Mouse (Mus musculus) erythroid progenitor cell, adult 5-6 weeks (primary cell): Measurements from ENCODE around the gene Ccdc73. TPM values are rescaled to one million over a fixed set of nuclear protein-coding genes. Genes with fewer than 3 reads are reported as not detected.

Experiments used
- ATAC-seq: replicated peaks from 2 replicates; pipeline ENCODE4 v1.8.0; 2016; ENCODE audit warnings: moderate number of reproducible peaks, mild to moderate bottlenecking, moderate TSS enrichment, inconsistent platforms; ENCODE audit not compliant: poor library complexity, low FRiP score, severe bottlenecking
- total RNA-seq, 2 experiments: library from RNA; stranded (forward) in 1 of 2; stranded (reverse) in 1 of 2; fragments of 150-400 nt in 1 of 2; fragments of 186-747, 209-891 nt in 1 of 2; gene quantifications; 2 replicates each; pipeline versions ENCODE4 v1.2.3 to v1.2.4; 2015 to 2017; ENCODE audit warnings: low replicate concordance in 2 of 2

Gene Ccdc73
- total RNA-seq, 2 experiments from 2014 or later = 1.3 to 21.0 TPM

- ATAC-seq = peak; percentile 63
Observed at GRCm38 (mm10) chr2:105023031-105023615, 155.5 kb downstream of the Ccdc73 start.

- ATAC-seq = no peak
Observed at GRCm38 (mm10) chr2:105023815-105024214, 156.2 kb downstream of the Ccdc73 start.

- ATAC-seq = peak; percentile 79
Observed at GRCm38 (mm10) chr2:105025610-105026009, 158.0 kb downstream of the Ccdc73 start.

- ATAC-seq = no peak
Observed at GRCm38 (mm10) chr2:105026950-105027695, 159.5 kb downstream of the Ccdc73 start.

- no peak for ATAC-seq
Observed at GRCm38 (mm10) chr2:105028806-105029205, 161.2 kb downstream of the Ccdc73 start.

GRCm38 (mm10) chr2:105030505-105030904, 162.9 kb downstream of the Ccdc73 start:
- ATAC-seq = peak; percentile 69

- ATAC-seq = no peak
Observed at GRCm38 (mm10) chr2:105034084-105034483, 166.5 kb downstream of the Ccdc73 start.

- ATAC-seq = no peak
Observed at GRCm38 (mm10) chr2:105035985-105036384, 168.4 kb downstream of the Ccdc73 start.

- ATAC-seq = no peak
Observed at GRCm38 (mm10) chr2:105036401-105037070, 168.9 kb downstream of the Ccdc73 start.

GRCm38 (mm10) chr2:105037956-105038569, 170.5 kb downstream of the Ccdc73 start:
- ATAC-seq = no peak

GRCm38 (mm10) chr2:105038879-105039278, 171.3 kb downstream of the Ccdc73 start:
- peak; percentile 88 for ATAC-seq

GRCm38 (mm10) chr2:105040859-105041258, 173.3 kb downstream of the Ccdc73 start:
- ATAC-seq = no peak

- ATAC-seq = no peak
Observed at GRCm38 (mm10) chr2:105043152-105043551, 175.5 kb downstream of the Ccdc73 start.

GRCm38 (mm10) chr2:105048301-105048700, 180.7 kb downstream of the Ccdc73 start:
- ATAC-seq = no peak

- no peak for ATAC-seq
Observed at GRCm38 (mm10) chr2:105055529-105055928, 187.9 kb downstream of the Ccdc73 start.

GRCm38 (mm10) chr2:105058577-105059116, 191.0 kb downstream of the Ccdc73 start:
- ATAC-seq = no peak

- ATAC-seq = no peak
Observed at GRCm38 (mm10) chr2:105062741-105063372, 195.3 kb downstream of the Ccdc73 start.
